Mouse (Mus musculus): ENCODE data around the gene Ghrhr. TPM values are rescaled to one million over a fixed set of nuclear protein-coding genes. Genes with fewer than 3 reads are reported as not detected.

The Ghrhr gene
- total RNA-seq, 4 experiments from 2014 or later: not detected

GRCm38 (mm10) chr6:55353711-55354445 lies 22.2 kb upstream of the Ghrhr start:
- no peak for DNase-seq (ENCODE audit: low spot score)

GRCm38 (mm10) chr6:55354456-55355117 lies 21.5 kb upstream of the Ghrhr start:
- DNase-seq (ENCODE audit: low spot score): no peak

GRCm38 (mm10) chr6:55355575-55355974 lies 20.5 kb upstream of the Ghrhr start:
- DNase-seq (ENCODE audit: low spot score): no peak

GRCm38 (mm10) chr6:55356017-55356703 lies 19.9 kb upstream of the Ghrhr start:
- no peak for DNase-seq (ENCODE audit: low spot score)

DNA sequence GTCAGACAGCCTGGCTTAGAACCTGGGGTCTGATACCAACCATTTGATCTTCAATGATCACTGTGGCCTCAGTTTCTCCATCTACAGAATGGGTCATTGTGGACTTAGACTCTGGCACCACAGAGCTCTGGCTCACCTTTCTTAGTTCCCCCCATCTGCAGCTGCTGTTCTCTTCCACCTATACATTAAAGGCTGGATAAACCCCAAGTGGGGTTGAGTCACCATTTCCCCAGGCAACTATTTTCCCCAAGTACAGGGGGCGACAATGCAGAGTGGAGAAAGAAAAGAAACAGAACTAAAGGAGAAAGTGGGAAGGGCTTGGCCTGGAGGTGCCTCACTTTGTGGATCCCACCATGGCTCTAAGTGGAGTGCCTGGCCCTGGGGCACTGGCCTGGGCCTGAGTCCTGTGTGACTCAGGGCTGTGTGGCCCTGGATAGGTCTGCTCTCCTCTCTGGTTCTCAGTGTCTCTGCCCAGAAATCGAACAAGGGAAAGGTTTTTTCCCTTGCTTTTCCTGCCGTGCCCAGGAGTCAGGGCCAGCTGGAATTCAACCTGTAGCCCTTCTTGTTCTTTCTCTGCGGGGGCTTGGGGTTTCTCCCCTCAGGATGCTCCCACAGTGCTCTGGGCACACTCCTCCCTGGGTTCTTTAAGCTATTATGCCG lies 19.0 kb upstream of the Ghrhr start:
- no peak for DNase-seq (ENCODE audit: low spot score)

GRCm38 (mm10) chr6:55357636-55358031 lies 18.5 kb upstream of the Ghrhr start:
- no peak for DNase-seq (ENCODE audit: low spot score)

- DNase-seq (ENCODE audit: low spot score): no peak
Measured at GRCm38 (mm10) chr6:55358731-55359143, 17.4 kb upstream of the Ghrhr start.

- no peak for DNase-seq (ENCODE audit: low spot score)
Measured at GRCm38 (mm10) chr6:55362663-55363062, 13.4 kb upstream of the Ghrhr start.

- DNase-seq (ENCODE audit: low spot score): no peak
Measured at GRCm38 (mm10) chr6:55367126-55367525, 9.0 kb upstream of the Ghrhr start.

GRCm38 (mm10) chr6:55370831-55371230 lies 5.3 kb upstream of the Ghrhr start:
- DNase-seq (ENCODE audit: low spot score): no peak

DNA sequence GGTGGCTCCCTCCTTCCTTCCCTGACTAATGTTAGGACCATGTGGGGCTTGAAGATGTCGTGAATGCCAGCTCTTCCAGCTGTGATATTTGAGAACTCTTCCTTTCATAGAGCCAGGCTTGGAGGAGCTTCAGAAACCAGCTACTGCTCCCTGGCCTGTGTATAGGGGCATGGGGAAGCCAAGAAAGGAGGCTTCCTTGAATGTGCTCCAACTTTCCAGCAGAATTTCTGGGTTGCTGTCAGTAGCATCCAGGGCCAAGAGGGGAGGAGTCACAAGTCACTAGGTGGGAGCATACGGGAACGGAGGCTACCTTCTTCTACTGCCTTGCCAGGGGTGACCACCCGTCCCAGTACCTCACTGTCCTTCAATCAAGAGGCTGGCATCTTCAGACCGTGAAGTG lies 416 bp downstream of the Ghrhr start:
- DNase-seq (ENCODE audit: low spot score): no peak

- DNase-seq (ENCODE audit: low spot score): no peak
Measured at GRCm38 (mm10) chr6:55377461-55377860, 1.4 kb downstream of the Ghrhr start.

- no peak for DNase-seq (ENCODE audit: low spot score)
Measured at GRCm38 (mm10) chr6:55379641-55380335, 3.7 kb downstream of the Ghrhr start.

DNA sequence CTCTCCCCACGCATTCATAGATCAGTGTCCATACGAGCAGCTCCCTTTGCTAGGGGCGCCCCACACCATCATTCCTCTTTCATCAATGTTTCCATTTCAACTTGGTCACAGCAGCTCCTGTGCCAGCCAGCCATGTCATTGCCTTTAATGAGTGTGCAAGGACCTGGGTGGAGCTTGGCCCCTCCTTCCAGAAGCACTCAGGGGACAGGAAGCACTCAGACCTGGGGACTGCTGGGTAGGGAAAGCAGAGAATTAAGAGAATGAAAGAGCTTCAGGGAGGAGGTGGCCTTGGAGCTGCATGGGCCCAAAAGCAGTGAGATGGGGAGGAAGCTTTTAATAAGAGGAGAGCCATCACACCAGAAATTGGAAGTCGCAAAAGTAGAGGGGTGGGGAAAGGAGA lies 5.9 kb downstream of the Ghrhr start:
- DNase-seq (ENCODE audit: low spot score): no peak

- peak; percentile 75 for DNase-seq (ENCODE audit: low spot score)
Measured at GRCm38 (mm10) chr6:55383897-55384296, 7.8 kb downstream of the Ghrhr start.

DNA sequence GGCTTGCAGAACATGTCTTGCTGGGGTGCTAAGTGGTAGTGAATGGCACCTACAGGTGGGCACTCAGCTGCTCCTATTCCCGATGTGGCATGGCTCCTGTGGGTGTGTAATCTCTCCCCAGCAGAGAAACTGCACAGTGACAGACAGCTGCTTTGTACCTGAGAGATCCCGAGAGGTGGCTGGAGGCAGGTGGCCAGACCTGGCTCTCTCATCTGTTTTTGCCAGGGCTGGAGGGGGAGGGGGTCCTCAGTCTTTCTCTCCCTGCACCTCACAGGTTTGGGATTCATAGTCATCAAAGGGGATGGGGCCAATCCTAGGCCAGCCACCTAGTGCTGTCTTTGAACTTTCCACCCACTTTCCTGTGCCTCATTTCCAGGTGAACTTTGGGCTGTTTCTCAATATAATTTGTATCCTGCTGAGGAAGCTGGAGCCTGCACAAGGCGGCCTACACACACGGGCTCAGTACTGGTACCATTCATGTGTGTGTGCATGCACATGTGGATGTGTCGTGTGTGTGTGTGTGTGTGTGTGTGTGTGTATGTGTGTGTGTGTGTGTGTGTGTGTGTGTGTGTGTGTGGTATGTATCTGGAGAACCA lies 8.4 kb downstream of the Ghrhr start:
- no peak for DNase-seq (ENCODE audit: low spot score)

- no peak for DNase-seq (ENCODE audit: low spot score)
Measured at GRCm38 (mm10) chr6:55388546-55389169, 12.6 kb downstream of the Ghrhr start.

DNA sequence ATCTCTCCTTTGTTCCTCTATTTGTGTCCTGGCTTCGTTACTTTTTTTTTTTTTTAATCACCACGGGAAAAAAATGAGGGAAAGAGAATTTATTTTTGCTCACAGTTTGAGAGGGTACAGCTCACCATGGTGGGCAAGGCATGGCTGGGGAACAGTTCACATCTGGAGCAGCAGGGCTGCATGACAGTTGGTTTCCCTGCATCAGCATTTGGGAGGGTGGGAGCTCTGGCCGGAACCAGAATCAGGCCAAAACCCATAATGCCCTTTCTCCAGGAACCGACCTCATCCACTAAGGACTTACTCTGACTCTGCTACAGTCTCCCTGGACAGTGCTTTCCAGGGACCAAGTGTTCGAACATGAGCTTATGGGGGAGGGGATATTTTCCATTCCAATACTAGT lies 13.2 kb downstream of the Ghrhr start:
- no peak for DNase-seq (ENCODE audit: low spot score)

DNA sequence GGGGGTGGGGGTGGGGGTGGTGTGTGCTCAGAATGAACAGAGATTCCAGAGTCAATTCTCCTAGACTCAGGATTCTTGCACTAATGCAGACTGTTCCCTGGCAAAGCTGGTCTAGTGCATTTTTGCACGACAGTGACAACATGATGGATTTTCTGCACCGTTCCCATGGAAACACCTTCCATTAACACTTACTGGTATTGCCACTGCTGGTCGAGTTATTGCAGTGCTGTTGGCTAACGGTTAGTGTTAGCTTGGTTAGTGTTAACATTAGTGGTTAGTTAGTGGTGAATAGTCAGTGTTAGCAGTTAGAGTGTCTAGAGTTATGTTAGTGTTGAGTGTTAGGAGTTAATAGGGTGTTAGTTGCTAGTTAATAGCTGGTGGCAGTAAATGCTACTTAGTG lies 15.7 kb downstream of the Ghrhr start:
- DNase-seq (ENCODE audit: low spot score): no peak

DNA sequence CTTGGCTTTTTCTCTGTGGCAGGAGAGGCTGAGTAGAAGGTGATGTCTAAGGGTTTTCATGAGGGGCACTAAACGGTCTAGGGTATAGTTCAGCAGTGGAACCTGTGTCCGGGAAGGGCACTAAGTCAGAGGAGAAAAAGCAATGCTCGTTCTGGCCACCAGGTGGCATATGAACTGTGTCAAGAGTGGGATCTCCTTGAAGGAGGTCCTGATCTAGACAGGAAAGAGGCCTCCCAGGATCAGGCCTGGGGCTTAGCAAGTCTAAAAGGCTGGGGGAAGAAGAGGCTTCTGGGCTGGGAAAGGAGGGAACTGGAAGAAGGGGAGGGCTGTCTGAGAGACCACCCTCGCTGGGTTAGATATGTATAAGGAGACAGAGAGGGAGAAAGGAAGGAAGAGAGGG lies 16.4 kb downstream of the Ghrhr start:
- DNase-seq (ENCODE audit: low spot score): peak; percentile 76

DNA sequence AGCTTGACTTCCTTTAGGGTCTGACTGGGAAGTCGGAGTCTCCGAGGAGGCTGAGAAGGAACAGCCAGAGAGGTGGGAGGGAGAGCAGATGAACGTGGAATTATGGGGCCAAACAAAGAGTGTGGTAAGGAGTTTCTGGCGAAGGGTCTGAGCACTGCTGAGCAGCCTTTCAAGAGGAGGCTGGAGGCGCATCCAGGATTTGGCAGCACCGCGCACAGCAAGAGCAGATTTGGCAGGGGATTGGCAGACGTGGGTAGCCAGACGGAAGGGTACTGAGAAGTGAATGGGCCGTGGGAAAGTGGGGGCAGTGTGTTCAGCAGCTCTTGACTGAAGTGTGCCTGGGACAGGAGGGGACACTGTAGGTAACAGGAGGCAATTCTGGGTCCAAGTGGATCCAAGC lies 18.8 kb downstream of the Ghrhr start:
- no peak for DNase-seq (ENCODE audit: low spot score)
